In genomic region chr17:34234926-34235325, GRCm38 (mm10) we compare ENCODE assay signal across 9 mouse cellular contexts. TPM values are rescaled to one million over a fixed set of nuclear protein-coding genes. Genes with fewer than 3 reads are reported as not detected.
A peak's percentile ranks its signal among the peaks of the same experiment; 100 is the strongest.
DNase-seq lines count a peak whose midpoint lies in the region; ATAC-seq and TF ChIP-seq lines count a peak whose summit lies in the region.
"Had no signal": no experiment of that assay in that cellular context is flagged by ENCODE, and none has a peak within 500 bp of the region (broad histone marks: within the 10 kb centered on the region; RNA-seq: fewer than 3 reads in every experiment).

No protein-coding gene starts in this region.

- DNase-seq in 3134 (ENCODE audit: extremely low read depth, insufficient read length, low spot score), result peak; percentile 53
- no peak for DNase-seq in Patski (ENCODE audit: low read depth, low spot score)
- DNase-seq in cerebellum, postnatal 4 days (ENCODE audit: low spot score in 2 of 2), result peak; percentile 38 to 62
- DNase-seq in gastrocnemius, postnatal 4 days (ENCODE audit: low spot score in 2 of 2), result peak; percentile 34 to 67
- DNase-seq in kidney, postnatal 0 days (ENCODE audit: low spot score), result peak; percentile 71
- DNase-seq in liver, embryonic 13.5 days, result peak; percentile 39
- DNase-seq in testis, postnatal 14 days (ENCODE audit: low spot score), result peak; percentile 23

- H3K27me3 ChIP-seq in Patski, result peaks cover 3% of the 10 kb centered on the region
- H3K27me3 ChIP-seq in kidney, postnatal 0 days (ENCODE audit: insufficient read depth, low read length), result no peaks in the 10 kb centered on the region
- H3K27me3 ChIP-seq in liver, embryonic 13.5 days, result no peaks in the 10 kb centered on the region
- H3K27me3 ChIP-seq: embryonic facial prominence, embryonic 12.5 days had no signal

- no peaks in the 10 kb centered on the region for H3K9me3 ChIP-seq in kidney, postnatal 0 days (replicated peaks; ENCODE audit: low read length)
- H3K9me3 ChIP-seq in liver, embryonic 13.5 days (replicated peaks), result no peaks in the 10 kb centered on the region
- H3K9me3 ChIP-seq: embryonic facial prominence, embryonic 12.5 days had no signal

- H3K4me3 ChIP-seq in kidney, postnatal 0 days (replicated peaks; ENCODE audit: low read depth, low read length), result no peak overlapping the region
- no peak overlapping the region for H3K4me3 ChIP-seq in liver, embryonic 13.5 days (replicated peaks)
- H3K4me3 ChIP-seq: embryonic facial prominence, embryonic 12.5 days had no signal

- in situ Hi-C loops in Patski (cut with MboI; ENCODE audit: low pct_unique_long_range_greater_than_20kb), result no loop called here

- CTCF ChIA-PET in Patski (lab: Charles Lee), result interaction anchor here (0.6 to 8.0 kb wide), 19 partner anchors 10 to 194 kb away, joined by 3 to 90 read pairs (median 3); no protein-coding TSS in a partner anchor

- no peaks in the 10 kb centered on the region for H3K4me1 ChIP-seq in kidney, postnatal 0 days (replicated peaks; ENCODE audit: insufficient read depth, low read length)
- no peaks in the 10 kb centered on the region for H3K4me1 ChIP-seq in liver, embryonic 13.5 days (replicated peaks)
- H3K4me1 ChIP-seq: embryonic facial prominence, embryonic 12.5 days had no signal

- peak; percentile 95 for TF ChIP-seq CTCF in Patski (IDR thresholded peaks at IDR 0.05)
- TF ChIP-seq CTCF in kidney, postnatal 0 days (IDR thresholded peaks at IDR 0.05; ENCODE audit: low read depth), result peak; percentile 88

- no peak overlapping the region for H3K4me2 ChIP-seq in kidney, postnatal 0 days (ENCODE audit: low read length)
- H3K4me2 ChIP-seq in liver, embryonic 13.5 days, result no peak overlapping the region
- H3K4me2 ChIP-seq: embryonic facial prominence, embryonic 12.5 days had no signal

- H3K27ac ChIP-seq in kidney, postnatal 0 days, result no peak overlapping the region
- no peak overlapping the region for H3K27ac ChIP-seq in liver, embryonic 13.5 days
- H3K27ac ChIP-seq: embryonic facial prominence, embryonic 12.5 days had no signal

- H3K9ac ChIP-seq in kidney, postnatal 0 days (ENCODE audit: low read depth, low read length), result no peak overlapping the region
- no peak overlapping the region for H3K9ac ChIP-seq in liver, embryonic 13.5 days
- H3K9ac ChIP-seq: embryonic facial prominence, embryonic 12.5 days had no signal

- 36% methylated on average over 9 of the region's 9 CpGs for WGBS in kidney, postnatal 0 days
- 37% methylated on average over 9 of the region's 9 CpGs for WGBS in liver, embryonic 13.5 days (ENCODE audit: insufficient replicate concordance)

- ATAC-seq in Patski, result no peak
- ATAC-seq in kidney, postnatal 0 days (replicated peaks; ENCODE audit: low FRiP score, low read depth), result peak; percentile 68; the same call in 1 of the 2 replicates
- ATAC-seq in liver, embryonic 13.5 days (ENCODE audit: low read depth), result peak; percentile 64
- ATAC-seq in neutrophil, adult 5-6 weeks (ENCODE audit: extremely low read depth, insufficient number of reproducible peaks, low FRiP score, poor library complexity, severe bottlenecking), result peak; percentile 84

- POLR2A ChIA-PET in Patski (lab: Charles Lee), result interaction anchor here (1.0 to 1.5 kb wide), 2 partner anchors 11 to 64 kb away, joined by 3 to 4 read pairs; no protein-coding TSS in a partner anchor

- H3K36me3 ChIP-seq in kidney, postnatal 0 days (ENCODE audit: insufficient read depth, low read length), result no peaks in the 10 kb centered on the region
- H3K36me3 ChIP-seq in liver, embryonic 13.5 days, result no peaks in the 10 kb centered on the region
- H3K36me3 ChIP-seq: embryonic facial prominence, embryonic 12.5 days had no signal

RNA-seq across cellular contexts. Expression of gene H2-Ob, which starts 3.8 kb away (rescaled TPM):
- polyA plus RNA-seq in Patski (2021), result not detected
- under 1 TPM in 1 of 2 experiments, not detected in 1; 0.39 TPM for total RNA-seq in gastrocnemius, postnatal 4 days (2021)
- 0.11 and 0.18 TPM in 2 replicates for polyA plus RNA-seq in kidney, postnatal 0 days (2015; fragmentation: Nextera tagmentation; extraction: Ambion mirVana)
- polyA plus RNA-seq in liver, embryonic 13.5 days (2015; fragmentation: Nextera tagmentation; extraction: Ambion mirVana), result 0.08 TPM in 1 of 2 replicates, not detected in the other
- 965 and 1,002 TPM in 2 replicates for total RNA-seq in neutrophil, adult 5-6 weeks (2017)
- polyA plus RNA-seq: embryonic facial prominence, embryonic 12.5 days had no signal

RNA-seq across cellular contexts. Expression of gene H2-Ab1, which starts 22.6 kb away (rescaled TPM):
- polyA plus RNA-seq in Patski (2021), result 0.09 TPM
- total RNA-seq in gastrocnemius, postnatal 4 days (2021), result 1 to 10 TPM; 2.1 to 2.9 TPM
- 48.2 and 49.7 TPM in 2 replicates for polyA plus RNA-seq in kidney, postnatal 0 days (2015; fragmentation: Nextera tagmentation; extraction: Ambion mirVana)
- 2.2 and 2.3 TPM in 2 replicates for polyA plus RNA-seq in liver, embryonic 13.5 days (2015; fragmentation: Nextera tagmentation; extraction: Ambion mirVana)
- total RNA-seq in neutrophil, adult 5-6 weeks (2017), result 2,894 and 2,999 TPM in 2 replicates

RNA-seq across cellular contexts. Expression of gene Tap2, which starts 31.6 kb away (rescaled TPM):
- polyA plus RNA-seq in Patski (2021), result 38.2 TPM
- total RNA-seq in gastrocnemius, postnatal 4 days (2021), result 1 to 10 TPM; 8.1 to 8.3 TPM
- polyA plus RNA-seq in kidney, postnatal 0 days (2015; fragmentation: Nextera tagmentation; extraction: Ambion mirVana), result 8.8 TPM in 2 replicates
- 5.7 and 6.1 TPM in 2 replicates for polyA plus RNA-seq in liver, embryonic 13.5 days (2015; fragmentation: Nextera tagmentation; extraction: Ambion mirVana)
- total RNA-seq in neutrophil, adult 5-6 weeks (2017), result 108 and 112 TPM in 2 replicates

RNA-seq across cellular contexts. Expression of gene Psmb8, which starts 37.4 kb away (rescaled TPM):
- 18.7 TPM for polyA plus RNA-seq in Patski (2021)
- 1 to 10 TPM; 4.3 to 6.1 TPM for total RNA-seq in gastrocnemius, postnatal 4 days (2021)
- 17.7 and 21.6 TPM in 2 replicates for polyA plus RNA-seq in kidney, postnatal 0 days (2015; fragmentation: Nextera tagmentation; extraction: Ambion mirVana)
- 15.3 and 18.0 TPM in 2 replicates for polyA plus RNA-seq in liver, embryonic 13.5 days (2015; fragmentation: Nextera tagmentation; extraction: Ambion mirVana)
- 312 and 336 TPM in 2 replicates for total RNA-seq in neutrophil, adult 5-6 weeks (2017)

RNA-seq across cellular contexts. Expression of gene Psmb9, which starts 47.4 kb away (rescaled TPM):
- polyA plus RNA-seq in Patski (2021), result 1.3 TPM
- 1 to 10 TPM; 1.6 to 4.1 TPM for total RNA-seq in gastrocnemius, postnatal 4 days (2021)
- polyA plus RNA-seq in kidney, postnatal 0 days (2015; fragmentation: Nextera tagmentation; extraction: Ambion mirVana), result 5.9 TPM in 2 replicates
- polyA plus RNA-seq in liver, embryonic 13.5 days (2015; fragmentation: Nextera tagmentation; extraction: Ambion mirVana), result 6.6 and 7.7 TPM in 2 replicates
- total RNA-seq in neutrophil, adult 5-6 weeks (2017), result 132 and 176 TPM in 2 replicates

Comparison
In these comparisons a context has a peak if more than half of its experiments do, and no peak if none do; other contexts are left out.
1. RNA of gene H2-Ab1, which starts 22.6 kb away (polyA plus RNA-seq): 48.2 to 49.7 TPM in kidney, postnatal 0 days; 2.2 to 2.3 TPM in liver, embryonic 13.5 days and 0.09 TPM in Patski (single experiment); every median in the first group is over 10 times any median in the second.